Mouse (Mus musculus) thymus, adult 2 months (tissue): ENCODE data around the gene AI837181.

Source experiments
- CTCF ChIP-seq: fragments of 200-500 bp; IDR thresholded peaks from 2 replicates; pipeline ENCODE4 v1.5.1; 2012; ENCODE audit warnings: mild to moderate bottlenecking, control low read depth, low read length, moderate library complexity, borderline replicate concordance; ENCODE audit not compliant: control insufficient read depth, poor library complexity, insufficient read depth; ENCODE audit errors: extremely low read depth
- POLR2A ChIP-seq: fragments of 200-500 bp; IDR thresholded peaks from 2 replicates; pipeline ENCODE4 v1.6.1; 2012; ENCODE audit warnings: mild to moderate bottlenecking, low read length, control low read depth, moderate library complexity; ENCODE audit not compliant: control insufficient read depth, poor library complexity, insufficient read depth; ENCODE audit errors: extremely low read depth

- TF ChIP-seq CTCF, result no peak
- no peak for TF ChIP-seq POLR2A
Observed at GRCm38 (mm10) chr19:5388011-5388441, 36.9 kb upstream of the AI837181 start.
